Comparison of ENCODE assay signal across 8 mouse cellular contexts in the genomic region with DNA sequence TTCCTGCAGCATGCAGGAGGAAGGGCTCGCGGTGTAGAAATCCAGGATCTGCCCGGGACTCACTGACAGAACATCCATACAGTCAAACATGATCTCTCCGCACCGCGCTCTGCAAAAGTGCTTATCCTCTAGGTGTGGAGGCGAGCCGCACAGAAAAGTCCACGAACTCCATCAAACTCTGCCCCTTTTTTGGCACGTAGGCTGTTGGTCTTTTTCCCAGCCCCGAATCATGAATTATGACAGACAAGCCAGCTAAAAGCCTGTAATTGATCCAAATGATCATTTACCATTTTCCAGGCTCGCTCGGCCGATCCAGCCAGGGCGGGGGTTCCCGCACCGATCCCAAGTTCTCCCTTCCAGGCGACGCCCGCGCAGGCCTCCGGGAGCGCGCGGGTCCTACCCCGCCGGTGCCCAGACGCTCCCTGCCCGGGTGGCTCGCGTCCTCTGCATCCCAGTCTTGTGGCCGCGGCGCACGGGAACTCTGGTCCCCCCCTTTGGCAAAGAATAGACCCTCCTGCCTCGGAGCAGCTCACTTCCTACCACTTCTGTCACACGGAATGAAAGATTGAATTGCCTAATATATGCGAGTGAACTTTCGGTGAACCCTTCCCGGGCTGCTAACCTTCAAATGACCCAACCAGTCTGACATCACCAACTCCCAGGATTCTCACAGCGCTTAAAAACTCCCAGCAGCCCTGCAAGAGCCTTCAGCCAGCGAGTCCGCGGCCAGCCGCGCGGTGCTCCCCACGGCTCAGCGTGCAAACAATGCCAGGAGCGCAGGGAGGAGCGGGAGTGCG.
A peak's percentile ranks its signal among the peaks of the same experiment; 100 is the strongest.
DNase-seq lines count a peak whose midpoint lies in the region; ATAC-seq and TF ChIP-seq lines count a peak whose summit lies in the region.

No protein-coding gene starts in this region.

- H3K4me1 ChIP-seq in thymus, adult 2 months (replicated peaks; ENCODE audit: control insufficient read depth, insufficient read depth, low read length) = no peaks in the 10 kb centered on the region
- no peaks in the 10 kb centered on the region for H3K4me1 ChIP-seq in forebrain, embryonic 11.5 days (replicated peaks; ENCODE audit: control insufficient read depth, insufficient read depth, low read length)
- peaks cover 22% of the 10 kb centered on the region for H3K4me1 ChIP-seq in heart, embryonic 12.5 days (replicated peaks)
- H3K4me1 ChIP-seq in kidney, embryonic 15.5 days = peaks cover 28% of the 10 kb centered on the region
- peaks cover 11% of the 10 kb centered on the region; the same call in 1 of the 2 replicates for H3K4me1 ChIP-seq in limb, embryonic 15.5 days
- H3K4me1 ChIP-seq in midbrain, embryonic 15.5 days = 0 out of 2 replicates have a peak, but pooled peaks cover 10% of the 10 kb centered on the region
- no peaks in the 10 kb centered on the region; the same call in 1 of the 2 replicates for H3K4me1 ChIP-seq in stomach, embryonic 16.5 days (ENCODE audit: control insufficient read depth, insufficient read depth, low read length)

- H3K9ac ChIP-seq in forebrain, embryonic 11.5 days (ENCODE audit: low read length) = peak overlapping the region; percentile 66
- peak overlapping the region; percentile 89 for H3K9ac ChIP-seq in heart, embryonic 12.5 days
- peak overlapping the region; percentile 74 for H3K9ac ChIP-seq in kidney, embryonic 15.5 days
- peak overlapping the region; percentile 52 for H3K9ac ChIP-seq in limb, embryonic 15.5 days
- H3K9ac ChIP-seq in midbrain, embryonic 15.5 days = peak overlapping the region; percentile 39
- peak overlapping the region; percentile 78 for H3K9ac ChIP-seq in stomach, embryonic 16.5 days (ENCODE audit: low read length)

- TF ChIP-seq POLR2A in thymus, adult 2 months (IDR thresholded peaks at IDR 0.05; ENCODE audit: control insufficient read depth, extremely low read depth, insufficient read depth, low read length, poor library complexity) = no peak

- no peak for DNase-seq in thymus, adult 2 months
- no peak for DNase-seq in thymus, postnatal 0 days (ENCODE audit: low spot score)
- peak; percentile 92 for DNase-seq in forebrain, embryonic 11.5 days (ENCODE audit: low spot score)

- no peaks in the 10 kb centered on the region for H3K36me3 ChIP-seq in thymus, adult 2 months (ENCODE audit: control insufficient read depth, insufficient read depth, low read length)
- no peaks in the 10 kb centered on the region for H3K36me3 ChIP-seq in forebrain, embryonic 11.5 days (ENCODE audit: control insufficient read depth, insufficient read depth, low read length)
- no peaks in the 10 kb centered on the region for H3K36me3 ChIP-seq in heart, embryonic 12.5 days
- H3K36me3 ChIP-seq in kidney, embryonic 15.5 days = no peaks in the 10 kb centered on the region
- H3K36me3 ChIP-seq in limb, embryonic 15.5 days = no peaks in the 10 kb centered on the region
- H3K36me3 ChIP-seq in midbrain, embryonic 15.5 days (replicated peaks) = no peaks in the 10 kb centered on the region
- H3K36me3 ChIP-seq in stomach, embryonic 16.5 days (ENCODE audit: control insufficient read depth, insufficient read depth, low read length) = no peaks in the 10 kb centered on the region

- peak overlapping the region; percentile 90 for H3K4me2 ChIP-seq in forebrain, embryonic 11.5 days (ENCODE audit: low read depth, low read length, severe bottlenecking)
- peak overlapping the region; percentile 81 for H3K4me2 ChIP-seq in heart, embryonic 12.5 days
- peak overlapping the region; percentile 71 for H3K4me2 ChIP-seq in kidney, embryonic 15.5 days
- H3K4me2 ChIP-seq in limb, embryonic 15.5 days = peak overlapping the region; percentile 89
- H3K4me2 ChIP-seq in midbrain, embryonic 15.5 days = peak overlapping the region; percentile 99
- H3K4me2 ChIP-seq in stomach, embryonic 16.5 days (ENCODE audit: low read depth, low read length) = peak overlapping the region; percentile 78

- H3K27ac ChIP-seq in thymus, adult 2 months (ENCODE audit: control insufficient read depth, insufficient read depth, low read length) = no peak overlapping the region
- no peak overlapping the region for H3K27ac ChIP-seq in forebrain, embryonic 11.5 days (ENCODE audit: low read depth, low read length)
- peak overlapping the region; percentile 98 for H3K27ac ChIP-seq in heart, embryonic 12.5 days (ENCODE audit: poor library complexity, severe bottlenecking)
- peak overlapping the region; percentile 97 for H3K27ac ChIP-seq in kidney, embryonic 15.5 days
- peak overlapping the region; percentile 89 for H3K27ac ChIP-seq in limb, embryonic 15.5 days
- 0 out of 2 replicates have a peak overlapping the region, but pooled peaks have one; percentile 18 for H3K27ac ChIP-seq in midbrain, embryonic 15.5 days
- peak overlapping the region; percentile 93 for H3K27ac ChIP-seq in stomach, embryonic 16.5 days (ENCODE audit: low read length)

- no peaks in the 10 kb centered on the region for H3K9me3 ChIP-seq in forebrain, embryonic 11.5 days (ENCODE audit: control insufficient read depth, low read length)
- H3K9me3 ChIP-seq in heart, embryonic 12.5 days (replicated peaks) = no peaks in the 10 kb centered on the region
- no peaks in the 10 kb centered on the region for H3K9me3 ChIP-seq in kidney, embryonic 15.5 days (replicated peaks)
- H3K9me3 ChIP-seq in limb, embryonic 15.5 days = no peaks in the 10 kb centered on the region
- H3K9me3 ChIP-seq in midbrain, embryonic 15.5 days = no peaks in the 10 kb centered on the region
- no peaks in the 10 kb centered on the region for H3K9me3 ChIP-seq in stomach, embryonic 16.5 days (replicated peaks; ENCODE audit: control insufficient read depth, low read length)

- WGBS in thymus, adult 2 months = 3% methylated on average over 52 of the region's 52 CpGs
- WGBS in forebrain, embryonic 11.5 days = under 1% methylated on average over 52 of the region's 52 CpGs
- under 1% methylated on average over 52 of the region's 52 CpGs for WGBS in heart, embryonic 12.5 days
- under 1% methylated on average over 52 of the region's 52 CpGs for WGBS in kidney, embryonic 15.5 days
- 0% methylated on average over 52 of the region's 52 CpGs for WGBS in limb, embryonic 15.5 days
- WGBS in midbrain, embryonic 15.5 days = under 1% methylated on average over 52 of the region's 52 CpGs
- WGBS in stomach, embryonic 16.5 days = under 1% methylated on average over 52 of the region's 52 CpGs

- H3K4me3 ChIP-seq in thymus, adult 2 months (ENCODE audit: control insufficient read depth, insufficient read depth, low read length) = peak overlapping the region; percentile 10; the same call in 1 of the 2 replicates
- H3K4me3 ChIP-seq in forebrain, embryonic 11.5 days (ENCODE audit: low read depth, low read length) = peak overlapping the region; percentile 50
- H3K4me3 ChIP-seq in heart, embryonic 12.5 days = peak overlapping the region; percentile 77
- H3K4me3 ChIP-seq in kidney, embryonic 15.5 days (replicated peaks) = peak overlapping the region; percentile 58
- H3K4me3 ChIP-seq in limb, embryonic 15.5 days = peak overlapping the region; percentile 57
- H3K4me3 ChIP-seq in midbrain, embryonic 15.5 days = peak overlapping the region; percentile 58
- H3K4me3 ChIP-seq in stomach, embryonic 16.5 days (replicated peaks; ENCODE audit: low read length) = peak overlapping the region; percentile 66

- no peak for TF ChIP-seq CTCF in thymus, adult 2 months (IDR thresholded peaks at IDR 0.05; ENCODE audit: borderline replicate concordance, control insufficient read depth, extremely low read depth, insufficient read depth, low read length, poor library complexity)

- ATAC-seq in forebrain, embryonic 11.5 days (replicated peaks; ENCODE audit: low FRiP score) = peak; percentile 93
- peak; percentile 89 for ATAC-seq in heart, embryonic 12.5 days (ENCODE audit: insufficient number of reproducible peaks, low FRiP score)
- peak; percentile 95 for ATAC-seq in kidney, embryonic 15.5 days (replicated peaks; ENCODE audit: low FRiP score)
- peak; percentile 83 for ATAC-seq in limb, embryonic 15.5 days (ENCODE audit: insufficient number of reproducible peaks, low FRiP score, low TSS enrichment, low read depth)
- peak; percentile 91 for ATAC-seq in midbrain, embryonic 15.5 days (replicated peaks)
- ATAC-seq in stomach, embryonic 16.5 days (ENCODE audit: insufficient read depth, low FRiP score) = peak; percentile 93

- H3K27me3 ChIP-seq in thymus, adult 2 months (ENCODE audit: control insufficient read depth, insufficient read depth, low read length) = peaks cover 9% of the 10 kb centered on the region; the same call in 1 of the 2 replicates
- peaks cover 4% of the 10 kb centered on the region; the same call in 1 of the 2 replicates for H3K27me3 ChIP-seq in forebrain, embryonic 11.5 days (ENCODE audit: control insufficient read depth, insufficient read depth, low read length)
- H3K27me3 ChIP-seq in heart, embryonic 12.5 days (replicated peaks) = no peaks in the 10 kb centered on the region
- H3K27me3 ChIP-seq in kidney, embryonic 15.5 days = no peaks in the 10 kb centered on the region
- H3K27me3 ChIP-seq in limb, embryonic 15.5 days = no peaks in the 10 kb centered on the region
- peaks cover 9% of the 10 kb centered on the region; the same call in 1 of the 2 replicates for H3K27me3 ChIP-seq in midbrain, embryonic 15.5 days (replicated peaks)
- H3K27me3 ChIP-seq in stomach, embryonic 16.5 days (ENCODE audit: control insufficient read depth, insufficient read depth, low read length) = 0 out of 2 replicates have a peak, but pooled peaks cover 2% of the 10 kb centered on the region

Comparison
In these comparisons a context has a peak if more than half of its experiments do, and no peak if none do; other contexts are left out.
1. H3K27ac ChIP-seq: peak in heart, embryonic 12.5 days (single experiment), kidney, embryonic 15.5 days (single experiment), limb, embryonic 15.5 days (single experiment), midbrain, embryonic 15.5 days (single experiment) and stomach, embryonic 16.5 days (single experiment); none in thymus, adult 2 months (single experiment) and forebrain, embryonic 11.5 days (single experiment).
2. H3K4me3 ChIP-seq: peak in every context shown above with its lines; median percentile 77 in heart, embryonic 12.5 days; 66 in stomach, embryonic 16.5 days; 58 in kidney, embryonic 15.5 days; 58 in midbrain, embryonic 15.5 days; 57 in limb, embryonic 15.5 days; 50 in forebrain, embryonic 11.5 days; 10 in thymus, adult 2 months.
3. H3K9ac ChIP-seq: peak in every context shown above with its lines; median percentile 89 in heart, embryonic 12.5 days; 78 in stomach, embryonic 16.5 days; 74 in kidney, embryonic 15.5 days; 66 in forebrain, embryonic 11.5 days; 52 in limb, embryonic 15.5 days; 39 in midbrain, embryonic 15.5 days.
4. Peak in every context shown above with its lines, with median percentiles within 50 percentile points of each other: ATAC-seq and H3K4me2 ChIP-seq.